Mouse (Mus musculus): Measurements from ENCODE around the gene Col5a2. TPM values are rescaled to one million over a fixed set of nuclear protein-coding genes. Genes with fewer than 3 reads are reported as not detected.

Gene Col5a2
- under 1 TPM; 0.13 to 0.15 TPM for total RNA-seq (2023)

GRCm38 (mm10) chr1:45502865-45503332, at the start of gene Col5a2:
Col5a2 (minus strand) TSS chr1:45503282.

Other genes starting within 250 kb of the Col5a2 start
- gene Col3a1, start 191.7 kb downstream of the Col5a2 start, total RNA-seq (2023) = 1 to 10 TPM; 2.8 to 3.8 TPM

All from monocyte, adult 59 days (primary cell).